Mouse (Mus musculus): ENCODE results near the gene Nat8f3. TPM values are rescaled to one million over a fixed set of nuclear protein-coding genes. Genes with fewer than 3 reads are reported as not detected.
"Not testable (repeated sequence)": the region's sequence is repeated elsewhere in the genome, so short reads cannot be mapped to it uniquely, and the experiment has no call there.

Gene Nat8f3
- polyA plus RNA-seq, 1 experiment from 2014 or later, result not detected

- DNase-seq; H3K4me3 ChIP-seq (ENCODE audit: low read depth, low read length); H3K4me2 ChIP-seq (ENCODE audit: low read depth, low read length); H3K4me1 ChIP-seq (ENCODE audit: insufficient read depth); H3K36me3 ChIP-seq (replicated peaks; ENCODE audit: insufficient read depth, low read length); ATAC-seq; H3K9ac ChIP-seq (replicated peaks); H3K27ac ChIP-seq (ENCODE audit: low read depth); H3K9me3 ChIP-seq (ENCODE audit: low read length); H3K27me3 ChIP-seq (ENCODE audit: insufficient read depth, low read length): not testable (repeated sequence)
- 78% methylated on average over 9 of the region's 10 CpGs for WGBS (ENCODE audit: insufficient replicate concordance)
Measured at GRCm38 (mm10) chr6:85713105-85713504, 52.4 kb downstream of the Nat8f3 start, which contains the start of gene Nat8f7. Nat8f7 (minus strand) TSS chr6:85713205.

DNA sequence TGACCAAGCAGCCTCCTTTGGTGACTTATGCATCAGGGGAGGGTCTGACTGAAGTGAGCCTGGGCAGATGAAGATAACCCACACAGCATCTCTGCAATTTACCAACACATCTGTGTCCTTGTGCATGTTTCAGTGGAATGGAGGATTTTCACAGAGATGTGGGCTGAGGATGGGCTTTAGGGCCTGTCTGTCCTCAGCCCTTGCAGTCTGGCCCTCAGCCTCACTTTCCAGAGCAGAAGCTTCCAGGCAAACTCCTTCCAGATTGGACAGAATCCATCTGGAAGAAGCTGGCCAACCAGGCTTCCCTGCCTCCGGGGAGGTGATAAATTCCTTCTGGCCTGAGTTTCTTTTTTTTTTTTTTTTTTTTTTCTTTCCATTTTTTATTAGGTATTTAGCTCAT is 55.9 kb downstream of the Nat8f3 start:
- not testable (repeated sequence) for H3K9me3 ChIP-seq (ENCODE audit: low read length); H3K4me3 ChIP-seq (ENCODE audit: low read depth, low read length); H3K27ac ChIP-seq (ENCODE audit: low read depth); ATAC-seq; H3K4me2 ChIP-seq (ENCODE audit: low read depth, low read length); H3K9ac ChIP-seq (replicated peaks); H3K36me3 ChIP-seq (replicated peaks; ENCODE audit: insufficient read depth, low read length); H3K27me3 ChIP-seq (ENCODE audit: insufficient read depth, low read length); H3K4me1 ChIP-seq (ENCODE audit: insufficient read depth); DNase-seq
- WGBS (ENCODE audit: insufficient replicate concordance), result 83% methylated on average over 1 of the region's 1 CpGs

- WGBS (ENCODE audit: insufficient replicate concordance), result 69% methylated on average over 4 of the region's 5 CpGs
- H3K9me3 ChIP-seq (ENCODE audit: low read length); ATAC-seq; H3K4me3 ChIP-seq (ENCODE audit: low read depth, low read length); H3K9ac ChIP-seq (replicated peaks); H3K27ac ChIP-seq (ENCODE audit: low read depth); H3K4me2 ChIP-seq (ENCODE audit: low read depth, low read length); H3K27me3 ChIP-seq (ENCODE audit: insufficient read depth, low read length); DNase-seq; H3K36me3 ChIP-seq (replicated peaks; ENCODE audit: insufficient read depth, low read length); H3K4me1 ChIP-seq (ENCODE audit: insufficient read depth): not testable (repeated sequence)
Measured at GRCm38 (mm10) chr6:85709206-85709605, 56.3 kb downstream of the Nat8f3 start.

DNA sequence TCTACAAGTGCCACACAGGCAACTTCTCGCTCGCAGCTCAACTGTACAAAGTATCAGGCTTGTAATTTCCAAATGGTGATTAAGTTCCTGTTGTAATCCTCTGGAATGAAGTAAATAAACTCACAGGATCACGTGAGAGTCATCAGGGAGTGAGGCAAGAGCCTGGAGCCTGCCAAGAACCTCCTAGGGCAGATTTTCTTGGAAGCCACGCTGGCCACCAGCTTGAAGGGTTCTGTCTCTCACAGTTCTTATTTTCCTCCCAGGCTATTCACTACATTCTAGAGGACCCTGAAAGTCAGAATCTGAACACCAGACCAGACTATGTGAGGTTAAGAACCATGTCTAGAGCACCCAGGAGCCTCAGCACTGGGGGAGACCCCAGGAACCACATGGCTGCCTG is 63.6 kb downstream of the Nat8f3 start:
- H3K4me3 ChIP-seq (ENCODE audit: low read depth, low read length); H3K4me2 ChIP-seq (ENCODE audit: low read depth, low read length); H3K27me3 ChIP-seq (ENCODE audit: insufficient read depth, low read length); DNase-seq; H3K27ac ChIP-seq (ENCODE audit: low read depth); H3K9me3 ChIP-seq (ENCODE audit: low read length); H3K4me1 ChIP-seq (ENCODE audit: insufficient read depth); ATAC-seq; H3K9ac ChIP-seq (replicated peaks); H3K36me3 ChIP-seq (replicated peaks; ENCODE audit: insufficient read depth, low read length): not testable (repeated sequence)
- 75% methylated on average over 2 of the region's 4 CpGs for WGBS (ENCODE audit: insufficient replicate concordance)

Small RNAs within 50 kb of the gene (microRNA-seq; reads per million reads assigned to microRNA genes)
- not detected for gene Gm27317
- not detected for gene Mir6375

Other genes starting within 250 kb of the Nat8f3 start
- 0.68 and 0.72 TPM in 2 replicates for gene Alms1, start 178.2 kb downstream of the Nat8f3 start, polyA plus RNA-seq (2015; fragmentation: Nextera tagmentation; extraction: Ambion mirVana)
- not detected in 2 replicates for gene Nat8f7, start 52.5 kb downstream of the Nat8f3 start, polyA plus RNA-seq (2015; fragmentation: Nextera tagmentation; extraction: Ambion mirVana)
- not detected in 2 replicates for gene Nat8f6, start 55.2 kb upstream of the Nat8f3 start, polyA plus RNA-seq (2015; fragmentation: Nextera tagmentation; extraction: Ambion mirVana)
- not detected in 2 replicates for gene Nat8f5, start 55.2 kb upstream of the Nat8f3 start, polyA plus RNA-seq (2015; fragmentation: Nextera tagmentation; extraction: Ambion mirVana)
- not detected in 2 replicates for gene Nat8, start 66.3 kb upstream of the Nat8f3 start, polyA plus RNA-seq (2015; fragmentation: Nextera tagmentation; extraction: Ambion mirVana)
- 1.3 and 1.7 TPM in 2 replicates for gene Nat8f2, start 103.4 kb upstream of the Nat8f3 start, polyA plus RNA-seq (2015; fragmentation: Nextera tagmentation; extraction: Ambion mirVana)
- 2.0 and 2.5 TPM in 2 replicates for gene Nat8f4, start 139.1 kb upstream of the Nat8f3 start, polyA plus RNA-seq (2015; fragmentation: Nextera tagmentation; extraction: Ambion mirVana)
- 25.0 and 26.7 TPM in 2 replicates for gene Tprkb, start 146.1 kb upstream of the Nat8f3 start, polyA plus RNA-seq (2015; fragmentation: Nextera tagmentation; extraction: Ambion mirVana)
- gene Nat8f1, start 149.9 kb upstream of the Nat8f3 start, polyA plus RNA-seq (2015; fragmentation: Nextera tagmentation; extraction: Ambion mirVana), result 37.4 and 38.1 TPM in 2 replicates
- 20.8 and 23.9 TPM in 2 replicates for gene Dusp11, start 195.9 kb upstream of the Nat8f3 start, polyA plus RNA-seq (2015; fragmentation: Nextera tagmentation; extraction: Ambion mirVana)